Mouse (Mus musculus) heart, embryonic 10.5 days (tissue): ENCODE measurements around the gene Klhdc7b. TPM values are rescaled to one million over a fixed set of nuclear protein-coding genes. Genes with fewer than 3 reads are reported as not detected.
A peak's percentile ranks its signal among the peaks of the same experiment; 100 is the strongest.

Experiments
- DNase-seq: peaks from one replicate; pipeline ENCODE4 v3.0.0-alpha.2; 2017; ENCODE audit warnings: low spot score
- H3K27ac ChIP-seq: fragments of 300-500 bp; sonication (generic); 2 replicates; pipeline ENCODE4 v1.5.1; 2016; ENCODE audit warnings: mild to moderate bottlenecking
- H3K27me3 ChIP-seq: fragments of 300-500 bp; sonication (generic); 2 replicates; pipeline ENCODE4 v1.6.1; 2016; ENCODE audit warnings: mild to moderate bottlenecking; ENCODE audit not compliant: poor library complexity, insufficient read depth, severe bottlenecking
- H3K36me3 ChIP-seq: fragments of 300-500 bp; sonication (generic); 2 replicates; pipeline ENCODE4 v1.6.1; 2016; ENCODE audit warnings: mild to moderate bottlenecking, moderate library complexity
- H3K4me1 ChIP-seq: fragments of 300-500 bp; sonication (generic); 2 replicates; pipeline ENCODE4 v1.6.1; 2016; ENCODE audit warnings: mild to moderate bottlenecking
- H3K4me3 ChIP-seq: fragments of 300-500 bp; sonication (generic); 2 replicates; pipeline ENCODE4 v1.5.1; 2016; ENCODE audit warnings: mild to moderate bottlenecking, moderate library complexity
- H3K9me3 ChIP-seq: fragments of 300-500 bp; sonication (generic); 2 replicates; pipeline ENCODE4 v1.6.1; 2016; ENCODE audit warnings: mild to moderate bottlenecking, moderate library complexity
- WGBS: fragments of 180-500 bp; shearing (Covaris S2); methylation state at CpG from one replicate; pipeline ENCODE4 v1.1.7; 2016; 5-methylcytosine and 5-hydroxymethylcytosine counted together
- polyA plus RNA-seq: library from polyadenylated mRNA; unstranded; fragments of >200 nt; fragmentation: Nextera tagmentation; extraction: Ambion mirVana; gene quantifications from 2 replicates; pipeline ENCODE4 v1.2.1, GENCODE M21; 2016

Gene Klhdc7b
- polyA plus RNA-seq, 1 experiment from 2014 or later: not detected

- peak; percentile 95 for DNase-seq
- under 1% methylated on average over 15 of the region's 15 CpGs for WGBS
- peak overlapping the region; percentile 77 for H3K4me3 ChIP-seq
- H3K36me3 ChIP-seq: peaks cover 50% of the 10 kb centered on the region
- peak overlapping the region; percentile 92 for H3K27ac ChIP-seq
- H3K4me1 ChIP-seq: peaks cover 29% of the 10 kb centered on the region
- H3K9me3 ChIP-seq: no peaks in the 10 kb centered on the region
- H3K27me3 ChIP-seq: no peaks in the 10 kb centered on the region
Observed at GRCm38 (mm10) chr15:89356372-89356771, 28.3 kb upstream of the Klhdc7b start.

- peaks cover 49% of the 10 kb centered on the region for H3K36me3 ChIP-seq
- no peak for DNase-seq
- H3K27ac ChIP-seq: no peak overlapping the region
- H3K9me3 ChIP-seq: no peaks in the 10 kb centered on the region
- no peaks in the 10 kb centered on the region for H3K27me3 ChIP-seq
- 63% methylated on average over 3 of the region's 3 CpGs for WGBS
- no peak overlapping the region for H3K4me3 ChIP-seq
- peaks cover 26% of the 10 kb centered on the region for H3K4me1 ChIP-seq
Observed at GRCm38 (mm10) chr15:89358784-89359183, 25.9 kb upstream of the Klhdc7b start.

- peaks cover 90% of the 10 kb centered on the region for H3K36me3 ChIP-seq
- WGBS: 91% methylated on average over 7 of the region's 7 CpGs
- H3K27ac ChIP-seq: no peak overlapping the region
- peaks cover 9% of the 10 kb centered on the region; the same call in 1 of the 2 replicates for H3K4me1 ChIP-seq
- DNase-seq: no peak
- H3K27me3 ChIP-seq: no peaks in the 10 kb centered on the region
- H3K4me3 ChIP-seq: no peak overlapping the region
- H3K9me3 ChIP-seq: no peaks in the 10 kb centered on the region
Observed at GRCm38 (mm10) chr15:89363051-89363450, 21.7 kb upstream of the Klhdc7b start.

GRCm38 (mm10) chr15:89365141-89365551, 19.6 kb upstream of the Klhdc7b start:
- H3K27me3 ChIP-seq: no peaks in the 10 kb centered on the region
- H3K4me1 ChIP-seq: no peaks in the 10 kb centered on the region
- no peak for DNase-seq
- H3K27ac ChIP-seq: no peak overlapping the region
- H3K9me3 ChIP-seq: no peaks in the 10 kb centered on the region
- H3K4me3 ChIP-seq: no peak overlapping the region
- WGBS: 94% methylated on average over 4 of the region's 4 CpGs
- H3K36me3 ChIP-seq: peaks cover 99% of the 10 kb centered on the region

DNA sequence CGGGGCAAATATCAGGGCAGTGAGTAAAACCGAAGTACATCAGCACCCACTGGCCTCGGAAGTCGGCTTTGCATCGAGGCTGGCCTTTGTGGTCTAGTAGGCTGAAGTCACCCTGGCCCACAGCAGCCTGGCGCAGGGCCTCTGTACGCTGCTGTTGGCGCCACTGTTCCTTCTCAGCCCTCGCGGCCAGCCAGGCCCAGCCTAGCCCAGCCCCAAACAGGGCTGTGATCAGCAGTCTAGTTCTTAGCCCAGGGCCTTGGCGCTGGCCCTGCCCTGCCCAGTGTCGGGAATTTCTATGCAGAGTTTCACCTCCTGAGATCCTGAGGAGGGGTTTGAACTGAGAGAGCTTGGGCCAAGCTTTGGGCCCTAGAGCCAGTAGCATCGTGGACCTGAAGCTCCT, 12.6 kb upstream of the Klhdc7b start:
- Histone ChIP-seq H3K9me3 (no peaks in the 10 kb centered on the region), H3K4me1 (peaks cover 28% of the 10 kb centered on the region), H3K4me3 (peak overlapping the region; percentile 76), H3K36me3 (peaks cover 57% of the 10 kb centered on the region), H3K27ac (peak overlapping the region; percentile 22; the same call in 1 of the 2 replicates), H3K27me3 (peaks cover 13% of the 10 kb centered on the region)
- DNase-seq: no peak
- 89% methylated on average over 13 of the region's 13 CpGs for WGBS

DNA sequence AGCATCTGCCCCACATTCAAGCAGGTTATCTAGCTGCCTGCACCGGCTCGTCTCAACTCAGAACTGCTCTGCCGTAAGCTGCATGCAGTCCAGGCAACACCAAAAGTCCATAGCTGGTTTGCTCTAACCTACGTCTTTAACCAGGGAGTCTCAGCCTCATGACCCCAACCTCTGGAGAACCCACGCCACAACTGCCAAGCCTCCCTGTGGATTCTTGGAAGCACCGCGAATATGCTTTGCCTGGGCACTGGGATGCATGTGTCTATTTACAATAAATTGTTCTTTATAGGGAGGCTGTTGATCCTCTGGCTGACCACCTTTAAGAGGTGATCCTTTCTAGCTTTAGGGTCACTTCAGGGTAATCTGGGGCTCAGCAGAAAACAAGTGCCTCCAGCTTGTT, 12.2 kb upstream of the Klhdc7b start:
- Histone ChIP-seq H3K27ac (peak overlapping the region; percentile 94; the same call in 1 of the 2 replicates), H3K4me1 (peaks cover 33% of the 10 kb centered on the region)
- 84% methylated on average over 7 of the region's 7 CpGs for WGBS

GRCm38 (mm10) chr15:89373027-89373761, 11.5 kb upstream of the Klhdc7b start:
- WGBS: 2% methylated on average over 35 of the region's 35 CpGs
- Histone ChIP-seq H3K4me3 (peak overlapping the region; percentile 76), H3K4me1 (peaks cover 35% of the 10 kb centered on the region), H3K36me3 (peaks cover 46% of the 10 kb centered on the region), H3K27me3 (peaks cover 25% of the 10 kb centered on the region), H3K27ac (peak overlapping the region; percentile 94), H3K9me3 (no peaks in the 10 kb centered on the region)
- peak; percentile 92 for DNase-seq

More for the DNA sequence above, 12.2 kb upstream of the Klhdc7b start:
- DNase-seq: no peak
- no peaks in the 10 kb centered on the region for H3K9me3 ChIP-seq
- peaks cover 53% of the 10 kb centered on the region for H3K36me3 ChIP-seq
- peak overlapping the region; percentile 76 for H3K4me3 ChIP-seq
- H3K27me3 ChIP-seq: peaks cover 18% of the 10 kb centered on the region

DNA sequence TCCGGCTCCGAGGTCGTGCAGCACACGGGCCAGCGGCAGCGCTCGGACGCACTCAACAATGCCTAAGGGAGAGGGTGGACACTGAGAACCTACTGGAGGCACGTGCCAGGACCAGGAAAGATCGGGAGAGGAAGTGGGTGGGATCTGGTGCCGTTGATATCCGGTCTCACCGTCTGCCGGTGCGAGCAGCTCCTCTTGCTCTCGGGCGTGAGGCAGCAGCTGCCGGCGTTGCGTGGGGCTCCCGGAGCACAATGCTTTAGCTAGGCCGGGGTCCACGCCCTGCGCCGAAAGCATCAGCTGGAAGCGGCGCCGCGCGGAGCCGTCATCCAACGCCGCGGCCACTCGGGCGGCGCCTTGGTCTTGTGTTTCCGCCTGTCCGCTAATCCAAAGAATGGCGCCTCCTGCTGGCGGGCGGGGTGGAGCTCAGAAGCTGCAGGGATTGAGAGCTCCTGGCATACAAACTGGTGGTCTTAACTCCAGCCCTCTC, 10.9 kb upstream of the Klhdc7b start, which contains the start of gene Sco2:
TSS of gene Sco2 (minus strand) at position 85 of the 487 bp plus-strand sequence.
- H3K4me1 ChIP-seq: peaks cover 41% of the 10 kb centered on the region

DNA sequence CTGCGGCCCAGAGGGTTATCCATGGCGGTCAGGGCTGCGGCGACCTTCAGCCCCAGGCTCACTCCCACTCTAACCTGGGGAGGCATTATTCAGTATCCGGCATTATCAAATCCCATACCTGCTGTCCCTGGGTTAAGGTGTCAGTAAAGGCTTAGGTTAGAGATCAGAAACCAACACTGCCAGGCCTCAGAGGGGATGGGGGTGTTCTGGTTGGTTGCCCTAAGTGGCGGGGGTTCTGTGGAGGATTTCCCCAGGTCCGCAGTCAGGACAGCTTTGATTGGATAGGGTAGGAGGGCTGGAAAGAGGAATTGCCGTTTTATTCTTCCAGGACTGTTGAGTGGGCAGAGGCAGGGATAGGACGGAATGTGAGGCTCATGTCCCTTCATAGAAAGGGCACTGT, 10.4 kb upstream of the Klhdc7b start:
- 52% methylated on average over 9 of the region's 9 CpGs for WGBS
- Histone ChIP-seq H3K27ac (peak overlapping the region; percentile 94), H3K27me3 (peaks cover 36% of the 10 kb centered on the region), H3K4me1 (peaks cover 46% of the 10 kb centered on the region), H3K36me3 (peaks cover 35% of the 10 kb centered on the region), H3K4me3 (peak overlapping the region; percentile 76), H3K9me3 (no peaks in the 10 kb centered on the region)
- DNase-seq: no peak

More for the DNA sequence above, 10.9 kb upstream of the Klhdc7b start, which contains the start of gene Sco2:
- Histone ChIP-seq H3K9me3 (no peaks in the 10 kb centered on the region), H3K27me3 (peaks cover 31% of the 10 kb centered on the region), H3K36me3 (peaks cover 40% of the 10 kb centered on the region), H3K27ac (peak within 1 kb of the TSS; percentile 94), H3K4me3 (peak within 1 kb of the TSS; percentile 76)
- peak; percentile 97 for DNase-seq
- WGBS: under 1% methylated on average over 42 of the region's 42 CpGs

GRCm38 (mm10) chr15:89374801-89375534, 9.7 kb upstream of the Klhdc7b start:
- H3K27me3 ChIP-seq: peaks cover 41% of the 10 kb centered on the region
- no peak overlapping the region for H3K27ac ChIP-seq
- WGBS: 89% methylated on average over 17 of the region's 17 CpGs
- peaks cover 28% of the 10 kb centered on the region for H3K36me3 ChIP-seq
- H3K4me3 ChIP-seq: peak overlapping the region; percentile 76
- peaks cover 50% of the 10 kb centered on the region for H3K4me1 ChIP-seq
- no peak for DNase-seq
- no peaks in the 10 kb centered on the region for H3K9me3 ChIP-seq

GRCm38 (mm10) chr15:89376040-89376439, 8.7 kb upstream of the Klhdc7b start:
- WGBS: 77% methylated on average over 7 of the region's 7 CpGs
- no peak overlapping the region for H3K4me3 ChIP-seq
- H3K27ac ChIP-seq: no peak overlapping the region
- DNase-seq: no peak
- H3K4me1 ChIP-seq: peaks cover 50% of the 10 kb centered on the region
- peaks cover 51% of the 10 kb centered on the region for H3K27me3 ChIP-seq
- no peaks in the 10 kb centered on the region for H3K9me3 ChIP-seq
- H3K36me3 ChIP-seq: peaks cover 18% of the 10 kb centered on the region

GRCm38 (mm10) chr15:89376957-89377356, 7.8 kb upstream of the Klhdc7b start, which contains the start of gene Tymp:
Gene Tymp, minus strand, starts transcription at chr15:89377039.
- WGBS: 15% methylated on average over 16 of the region's 16 CpGs
- Histone ChIP-seq H3K36me3 (peaks cover 9% of the 10 kb centered on the region), H3K9me3 (no peaks in the 10 kb centered on the region), H3K27me3 (peaks cover 60% of the 10 kb centered on the region), H3K4me3 (peak within 1 kb of the TSS; percentile 22), H3K4me1 (peaks cover 48% of the 10 kb centered on the region), H3K27ac (no peak within 1 kb of the TSS)
- no peak for DNase-seq

DNA sequence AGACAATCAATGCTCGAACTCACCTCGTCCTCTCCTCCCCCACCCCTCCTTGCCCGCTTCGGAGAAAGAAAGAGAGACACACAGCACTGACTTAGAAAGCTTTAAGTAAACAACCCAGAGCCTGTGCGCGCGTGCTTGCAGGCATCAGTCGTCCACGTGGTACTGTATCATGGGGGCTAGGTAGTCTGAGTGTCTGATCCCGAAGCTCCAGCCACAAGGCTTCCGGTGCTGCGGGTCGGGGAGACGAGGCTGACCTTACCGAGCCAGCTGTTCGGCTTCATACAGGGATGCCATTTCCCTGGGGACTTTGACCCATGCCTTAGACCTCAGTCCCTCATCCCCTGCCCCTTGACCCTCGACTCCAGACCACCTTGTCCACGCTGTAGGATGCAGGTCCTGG, 7.4 kb upstream of the Klhdc7b start:
- Histone ChIP-seq H3K27ac (no peak overlapping the region), H3K4me3 (peak overlapping the region; percentile 22)
- 5% methylated on average over 18 of the region's 18 CpGs for WGBS

More for the DNA sequence above, 7.4 kb upstream of the Klhdc7b start:
- Histone ChIP-seq H3K9me3 (no peaks in the 10 kb centered on the region), H3K4me1 (peaks cover 44% of the 10 kb centered on the region), H3K27me3 (peaks cover 62% of the 10 kb centered on the region), H3K36me3 (peaks cover 5% of the 10 kb centered on the region)
- no peak for DNase-seq
